Mouse (Mus musculus) kidney, adult 2 months (tissue): Measurements from ENCODE around the gene Nav1. TPM values are rescaled to one million over a fixed set of nuclear protein-coding genes. Genes with fewer than 3 reads are reported as not detected.
A peak's percentile ranks its signal among the peaks of the same experiment; 100 is the strongest.

Experiments used
- DNase-seq: peaks from one replicate; pipeline ENCODE4 v3.0.0; 2021
- H3K27ac ChIP-seq: fragments of 200-500 bp; 2 replicates; pipeline ENCODE4 v1.5.1; 2012; ENCODE audit warnings: low read depth, low read length, control low read depth, inconsistent platforms; ENCODE audit not compliant: insufficient read depth
- H3K27me3 ChIP-seq: fragments of 200-500 bp; replicated peaks from 2 replicates; pipeline ENCODE4 v1.6.1; 2012; ENCODE audit warnings: mild to moderate bottlenecking, moderate library complexity, low read length, inconsistent platforms; ENCODE audit not compliant: control insufficient read depth, insufficient read depth
- H3K36me3 ChIP-seq: fragments of 200-500 bp; 2 replicates; pipeline ENCODE4 v1.6.1; 2012; ENCODE audit warnings: mild to moderate bottlenecking, moderate library complexity, low read length, inconsistent platforms; ENCODE audit not compliant: control insufficient read depth, insufficient read depth
- H3K4me1 ChIP-seq: fragments of 200-500 bp; 2 replicates; pipeline ENCODE4 v1.6.1; 2011; ENCODE audit warnings: low read length; ENCODE audit not compliant: control insufficient read depth, insufficient read depth
- H3K4me3 ChIP-seq: fragments of 200-500 bp; 2 replicates; pipeline ENCODE4 v1.5.1; 2011; ENCODE audit warnings: mild to moderate bottlenecking, low read depth, low read length, control low read depth; ENCODE audit not compliant: insufficient read depth
- CTCF ChIP-seq: fragments of 200-500 bp; conservative IDR thresholded peaks from 2 replicates; pipeline ENCODE4 v1.5.1; 2011; ENCODE audit warnings: low read depth, mild to moderate bottlenecking, control low read depth, low read length, moderate library complexity, mixed read lengths; ENCODE audit not compliant: insufficient read depth, insufficient read length
- POLR2A ChIP-seq: fragments of 200-500 bp; IDR thresholded peaks from one replicate; pipeline ENCODE4 v1.6.1; 2011; ENCODE audit warnings: low read depth, low read length, control low read depth
- WGBS: fragments of 180-500 bp; shearing (Covaris S2); methylation state at CpG from one replicate; pipeline ENCODE4 v1.1.7; 2018; 5-methylcytosine and 5-hydroxymethylcytosine counted together
- polyA plus RNA-seq: library from polyadenylated mRNA; depleted of rRNA; stranded (reverse); fragments of >200 nt; gene quantifications from 2 replicates; pipeline ENCODE4 v1.2.3, GENCODE M21; 2012

The Nav1 gene
- polyA plus RNA-seq, 1 experiment, result 7.1 TPM

DNA sequence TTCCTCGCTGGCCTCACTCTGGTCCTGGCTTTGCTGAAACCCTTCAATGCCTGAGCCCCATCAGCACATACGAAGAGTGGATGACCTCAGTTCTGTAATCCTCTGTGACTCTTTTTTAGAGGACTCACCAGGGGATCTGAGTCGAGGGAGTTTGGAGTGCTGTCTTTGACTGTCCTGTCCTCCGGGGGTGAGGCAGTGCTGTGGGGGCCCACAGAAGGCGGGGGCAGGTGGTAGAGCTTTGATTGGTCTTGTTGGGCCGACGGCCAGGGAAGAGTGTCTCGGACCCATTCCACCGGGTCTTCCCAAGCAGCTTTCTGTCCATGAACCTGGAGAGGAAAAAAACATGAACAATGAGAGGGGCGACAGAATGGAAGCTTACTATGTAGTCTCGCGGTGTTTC, 163.6 kb downstream of the Nav1 start:
- 93% methylated on average over 12 of the region's 12 CpGs for WGBS
- TF ChIP-seq CTCF (no peak), POLR2A (no peak)
- no peaks in the 10 kb centered on the region for H3K36me3 ChIP-seq

DNA sequence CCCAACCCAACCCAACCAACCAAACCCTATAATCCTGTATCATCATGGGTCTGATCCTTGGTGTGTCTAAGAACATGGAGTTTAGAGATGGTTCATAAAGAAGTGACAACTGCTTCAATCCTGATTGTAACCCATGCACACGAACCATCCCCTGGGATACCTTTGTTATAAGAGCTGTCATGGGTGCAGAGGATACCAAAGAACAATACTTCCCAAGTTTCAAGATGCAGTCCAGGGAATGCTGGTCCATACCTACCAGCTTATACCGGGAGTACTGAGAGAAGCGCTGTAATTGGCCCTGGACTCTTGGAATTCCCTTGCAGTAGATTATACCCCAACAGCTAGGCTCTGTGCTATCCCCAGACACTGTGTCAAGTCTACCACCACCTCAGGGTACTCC, 165.2 kb downstream of the Nav1 start:
- H3K27me3 ChIP-seq, result no peaks in the 10 kb centered on the region
- TF ChIP-seq CTCF (no peak), POLR2A (no peak)
- no peak overlapping the region for H3K27ac ChIP-seq
- no peaks in the 10 kb centered on the region for H3K36me3 ChIP-seq
- no peak overlapping the region for H3K4me3 ChIP-seq
- H3K4me1 ChIP-seq, result no peaks in the 10 kb centered on the region
- no peak for DNase-seq
- 89% methylated on average over 3 of the region's 3 CpGs for WGBS

More for the DNA sequence above, 163.6 kb downstream of the Nav1 start:
- no peak for DNase-seq
- H3K27me3 ChIP-seq, result no peaks in the 10 kb centered on the region
- no peak overlapping the region for H3K27ac ChIP-seq
- no peak overlapping the region for H3K4me3 ChIP-seq
- H3K4me1 ChIP-seq, result no peaks in the 10 kb centered on the region

DNA sequence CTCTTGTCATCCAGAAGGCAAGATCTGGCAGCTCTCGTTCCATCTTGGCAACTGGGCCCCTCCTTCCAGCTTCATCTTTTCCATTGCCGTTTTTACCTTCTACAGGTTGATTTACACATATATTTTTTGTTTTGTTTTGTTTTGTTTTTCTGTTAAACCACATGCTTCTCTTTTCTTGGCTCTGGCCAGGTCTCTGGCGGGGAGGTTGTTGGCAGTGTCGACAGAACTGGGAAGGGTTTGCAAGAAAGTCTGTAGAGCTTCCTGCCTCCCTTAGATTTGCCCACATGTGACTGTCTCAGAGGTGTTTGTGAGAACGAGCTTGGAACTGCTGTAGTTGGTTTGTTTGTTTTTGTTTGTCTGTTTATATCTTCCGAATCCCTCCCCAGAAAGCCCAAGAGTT, 166.1 kb downstream of the Nav1 start:
- DNase-seq, result no peak
- WGBS, result 78% methylated on average over 6 of the region's 6 CpGs
- Histone ChIP-seq H3K4me1 (no peaks in the 10 kb centered on the region), H3K4me3 (no peak overlapping the region), H3K27ac (no peak overlapping the region), H3K27me3 (no peaks in the 10 kb centered on the region), H3K36me3 (no peaks in the 10 kb centered on the region)
- TF ChIP-seq CTCF, result no peak
- no peak for TF ChIP-seq POLR2A

DNA sequence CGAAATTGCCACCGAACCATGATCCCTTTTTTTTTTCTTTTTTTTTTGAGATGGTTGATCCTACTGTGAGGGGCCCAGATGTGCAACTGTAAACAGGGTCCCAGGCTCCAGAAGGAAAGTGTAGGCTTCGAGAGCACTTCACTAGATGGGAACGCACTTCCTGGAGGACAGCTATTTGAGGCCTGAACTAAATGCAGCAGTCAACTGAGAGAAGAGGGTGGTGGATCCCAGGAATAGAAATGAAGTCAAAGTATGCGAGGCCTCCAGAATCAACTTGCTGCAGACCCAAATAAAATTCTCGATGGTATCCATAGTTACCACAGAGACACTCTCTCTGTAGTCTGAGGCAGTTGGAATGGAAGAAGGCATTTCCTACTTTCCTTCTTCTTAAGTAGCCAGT, 168.3 kb downstream of the Nav1 start:
- WGBS, result 89% methylated on average over 6 of the region's 6 CpGs

DNA sequence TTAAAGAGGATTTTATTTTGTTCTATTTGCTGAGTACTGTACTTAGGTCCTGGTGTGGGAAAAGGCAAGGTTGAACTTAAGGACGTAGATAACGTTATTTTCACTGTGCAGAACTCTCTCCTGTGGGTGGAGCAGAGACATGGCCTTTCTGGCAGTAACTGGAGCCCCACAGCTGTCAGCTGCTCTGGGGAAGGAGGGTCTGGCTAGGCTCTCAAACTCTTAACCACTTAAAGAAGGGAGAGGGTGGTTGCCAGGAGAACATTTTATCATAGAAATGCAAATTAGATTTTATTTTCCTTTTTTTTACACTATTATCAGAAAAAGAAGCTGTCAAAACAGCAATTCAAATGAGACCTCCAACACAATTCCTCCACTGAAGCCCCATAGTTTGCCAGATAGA, 171.3 kb downstream of the Nav1 start:
- no peaks in the 10 kb centered on the region; the same call in 1 of the 2 replicates for H3K4me1 ChIP-seq
- no peaks in the 10 kb centered on the region for H3K36me3 ChIP-seq
- DNase-seq, result no peak
- TF ChIP-seq POLR2A (no peak), CTCF (no peak)
- H3K4me3 ChIP-seq, result no peak overlapping the region
- no peak overlapping the region for H3K27ac ChIP-seq
- H3K27me3 ChIP-seq, result no peaks in the 10 kb centered on the region
- WGBS, result 13% methylated on average over 2 of the region's 2 CpGs

More for the DNA sequence above, 168.3 kb downstream of the Nav1 start:
- no peak for DNase-seq
- Histone ChIP-seq H3K27ac (no peak overlapping the region), H3K36me3 (no peaks in the 10 kb centered on the region), H3K27me3 (no peaks in the 10 kb centered on the region), H3K4me3 (no peak overlapping the region), H3K4me1 (no peaks in the 10 kb centered on the region)
- no peak for TF ChIP-seq POLR2A
- TF ChIP-seq CTCF, result no peak

DNA sequence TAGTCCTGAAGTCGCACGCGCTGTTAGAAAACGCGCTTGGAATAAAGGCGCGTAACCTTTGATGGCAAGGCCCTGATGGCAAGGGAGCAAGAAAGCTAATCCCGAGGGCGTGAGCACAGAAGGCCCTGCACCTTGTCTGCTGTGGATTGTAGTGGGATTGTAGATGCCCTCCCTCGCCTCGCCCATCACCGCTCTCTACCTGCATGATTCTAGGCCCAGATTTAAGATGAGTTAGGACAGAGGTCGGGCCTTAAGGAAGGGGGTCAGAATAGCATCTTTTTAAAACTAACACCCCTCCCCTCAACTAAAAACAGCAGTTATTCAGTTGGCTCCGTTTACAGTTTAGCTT, 176.5 kb downstream of the Nav1 start:
- no peaks in the 10 kb centered on the region for H3K36me3 ChIP-seq
- no peaks in the 10 kb centered on the region for H3K27me3 ChIP-seq
- 2% methylated on average over 14 of the region's 14 CpGs for WGBS
- DNase-seq, result no peak
- TF ChIP-seq POLR2A, result no peak
- no peak overlapping the region; the same call in 1 of the 2 replicates for H3K27ac ChIP-seq
- peaks cover 6% of the 10 kb centered on the region for H3K4me1 ChIP-seq
- H3K4me3 ChIP-seq, result peak overlapping the region; percentile 62

DNA sequence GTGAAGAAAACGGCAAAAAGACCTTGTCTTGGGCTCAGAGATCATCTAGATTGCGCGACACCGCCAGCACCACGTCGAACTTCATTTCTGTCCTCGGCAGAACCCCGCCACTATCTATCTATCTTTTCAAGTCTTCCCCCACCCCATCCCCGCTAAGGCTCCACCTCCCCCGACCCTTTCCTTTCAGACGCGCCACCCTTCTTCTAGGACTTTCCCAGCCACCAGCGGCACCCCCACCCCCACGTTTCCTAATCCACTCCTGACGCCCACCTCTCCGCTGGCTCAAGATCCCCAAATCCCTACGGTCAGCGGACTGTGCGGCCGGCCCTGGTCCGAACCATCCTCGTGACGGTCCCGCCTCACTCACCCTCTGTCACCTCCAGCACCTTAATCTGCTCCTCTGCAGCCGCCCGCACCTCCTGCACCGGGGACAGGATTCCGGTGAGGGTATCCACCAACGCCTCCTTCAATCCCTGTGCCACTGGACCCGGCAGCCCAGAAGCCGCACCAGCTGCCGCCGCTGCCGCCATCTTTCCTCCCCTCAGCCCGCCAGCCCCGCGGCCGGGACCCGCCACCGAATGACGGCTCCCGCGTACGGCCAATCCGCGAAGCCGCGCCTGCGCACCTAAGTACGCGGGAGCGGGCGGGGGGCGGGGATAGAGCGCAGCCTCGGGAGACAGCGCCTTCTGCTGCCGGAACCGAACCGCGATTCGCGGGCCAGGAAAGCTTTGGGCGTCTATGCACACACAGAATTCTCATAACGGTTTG, 177.0 kb downstream of the Nav1 start, which contains the start of gene Ipo9:
Gene Ipo9, minus strand, starts transcription at position 599 of the 768 bp plus-strand sequence.
- no peaks in the 10 kb centered on the region for H3K36me3 ChIP-seq
- under 1% methylated on average over 65 of the region's 65 CpGs for WGBS
- H3K27ac ChIP-seq, result peak within 1 kb of the TSS; percentile 4; the same call in 1 of the 2 replicates
- peaks cover 6% of the 10 kb centered on the region for H3K4me1 ChIP-seq
- peak; percentile 95 for DNase-seq
- H3K27me3 ChIP-seq, result no peaks in the 10 kb centered on the region
- H3K4me3 ChIP-seq, result peak within 1 kb of the TSS; percentile 93
- TF ChIP-seq POLR2A, result no peak
- TF ChIP-seq CTCF, result peak; percentile 70
